Mouse (Mus musculus) kidney, adult 2 months (tissue): Measurements from ENCODE around the gene Tmc4.

Experiments
- CTCF ChIP-seq: fragments of 200-500 bp; conservative IDR thresholded peaks from 2 replicates; pipeline ENCODE4 v1.5.1; 2011; ENCODE audit warnings: low read depth, mild to moderate bottlenecking, control low read depth, low read length, moderate library complexity, mixed read lengths; ENCODE audit not compliant: insufficient read depth, insufficient read length
- POLR2A ChIP-seq: fragments of 200-500 bp; IDR thresholded peaks from one replicate; pipeline ENCODE4 v1.6.1; 2011; ENCODE audit warnings: low read depth, low read length, control low read depth

GRCm38 (mm10) chr7:3715249-3715648 is 37.9 kb upstream of the Tmc4 start:
- TF ChIP-seq CTCF (no peak), POLR2A (no peak)
